Mouse (Mus musculus) embryonic facial prominence, embryonic 10.5 days (tissue): ENCODE data around the gene Rrnad1. TPM values are rescaled to one million over a fixed set of nuclear protein-coding genes. Genes with fewer than 3 reads are reported as not detected.

Experiments used
- DNase-seq: peaks from one replicate; pipeline ENCODE4 v3.0.0-alpha.2; 2017; ENCODE audit warnings: low spot score
- H3K27ac ChIP-seq: fragments of 300-500 bp; sonication (generic); replicated peaks from 2 replicates; pipeline ENCODE4 v1.5.1; 2016; ENCODE audit warnings: mild to moderate bottlenecking
- H3K27me3 ChIP-seq: fragments of 300-500 bp; sonication (generic); replicated peaks from 2 replicates; pipeline ENCODE4 v1.6.1; 2016; ENCODE audit warnings: low read depth, mild to moderate bottlenecking; ENCODE audit not compliant: poor library complexity, severe bottlenecking
- H3K36me3 ChIP-seq: fragments of 300-500 bp; sonication (generic); replicated peaks from 2 replicates; pipeline ENCODE4 v1.6.1; 2016; ENCODE audit warnings: mild to moderate bottlenecking, moderate library complexity
- H3K4me1 ChIP-seq: fragments of 300-500 bp; sonication (generic); 2 replicates; pipeline ENCODE4 v1.6.1; 2016
- H3K4me3 ChIP-seq: fragments of 300-500 bp; sonication (generic); 2 replicates; pipeline ENCODE4 v1.5.1; 2016; ENCODE audit warnings: mild to moderate bottlenecking, moderate library complexity
- H3K9me3 ChIP-seq: fragments of 300-500 bp; sonication (generic); 2 replicates; pipeline ENCODE4 v1.6.1; 2016; ENCODE audit warnings: mild to moderate bottlenecking
- WGBS: fragments of 180-500 bp; shearing (Covaris S2); methylation state at CpG from one replicate; pipeline ENCODE4 v1.1.7; 2016; 5-methylcytosine and 5-hydroxymethylcytosine counted together
- polyA plus RNA-seq: library from polyadenylated mRNA; unstranded; fragments of >200 nt; fragmentation: Nextera tagmentation; extraction: Ambion mirVana; gene quantifications from 2 replicates; pipeline ENCODE4 v1.2.1, GENCODE M21; 2016

Rrnad1 gene
- polyA plus RNA-seq, 1 experiment from 2014 or later: 21.5 TPM

DNA sequence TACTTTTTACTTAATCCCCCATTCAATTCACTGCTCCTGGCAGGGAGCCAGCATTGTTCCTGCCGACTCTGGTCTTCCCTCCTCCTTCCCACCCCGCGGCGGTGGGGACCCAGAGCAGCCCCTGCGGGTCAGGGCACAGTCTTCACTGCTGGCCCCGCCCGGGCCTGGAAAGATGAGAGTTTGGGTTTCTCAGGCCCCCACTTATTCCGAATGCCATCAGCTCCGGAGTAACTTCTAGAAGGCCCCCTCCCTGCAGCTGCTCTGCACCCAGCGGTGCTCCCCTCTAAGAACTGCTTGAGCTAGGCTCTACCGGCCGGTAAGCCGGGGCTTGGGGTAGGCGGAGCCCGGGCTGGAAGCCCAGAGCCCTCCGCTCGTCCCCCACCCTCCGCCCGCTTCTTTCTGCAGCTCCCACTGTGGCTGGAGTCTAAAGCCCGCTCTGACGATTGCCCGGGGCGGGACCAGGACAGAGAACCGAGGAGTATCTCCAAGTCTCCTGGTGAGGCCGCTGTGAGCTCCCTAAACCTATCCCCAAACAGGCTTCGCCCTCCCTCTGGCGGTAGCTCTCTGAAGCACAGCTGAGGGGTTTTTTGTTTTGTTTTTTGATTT is 30.2 kb upstream of the Rrnad1 start:
- Histone ChIP-seq H3K4me1 (peaks cover 43% of the 10 kb centered on the region), H3K9me3 (no peaks in the 10 kb centered on the region), H3K27ac (peak overlapping the region; percentile 94)

DNA sequence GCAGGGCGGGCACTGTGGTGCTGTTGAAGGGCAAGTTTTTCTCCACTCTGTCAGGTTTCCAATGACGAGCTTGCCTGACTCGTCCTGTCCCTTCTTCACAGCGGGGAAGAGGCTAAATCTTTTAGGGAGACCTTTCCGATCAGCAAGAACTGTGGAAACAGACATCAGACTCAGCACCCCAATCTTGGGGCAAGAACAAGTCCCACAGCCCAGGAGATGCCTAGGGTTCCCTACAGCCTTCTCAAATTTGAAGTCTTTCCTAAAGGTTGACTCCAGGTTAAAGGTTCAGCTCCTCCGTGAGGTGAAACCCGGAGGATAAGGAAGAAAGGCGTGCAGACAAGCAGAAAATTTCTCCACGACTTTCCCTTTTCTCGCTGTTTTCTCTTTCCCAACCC is 29.7 kb upstream of the Rrnad1 start:
- peak overlapping the region; percentile 61 for H3K4me3 ChIP-seq
- H3K36me3 ChIP-seq: peaks cover 1% of the 10 kb centered on the region
- DNase-seq: peak; percentile 39
- peak overlapping the region; percentile 94 for H3K27ac ChIP-seq
- H3K9me3 ChIP-seq: no peaks in the 10 kb centered on the region
- WGBS: 6% methylated on average over 10 of the region's 10 CpGs
- peaks cover 5% of the 10 kb centered on the region; the same call in 1 of the 2 replicates for H3K27me3 ChIP-seq
- H3K4me1 ChIP-seq: peaks cover 43% of the 10 kb centered on the region

More for the DNA sequence above, 30.2 kb upstream of the Rrnad1 start:
- under 1% methylated on average over 27 of the region's 27 CpGs for WGBS
- peak; percentile 97 for DNase-seq
- no peaks in the 10 kb centered on the region for H3K36me3 ChIP-seq
- H3K27me3 ChIP-seq: peaks cover 5% of the 10 kb centered on the region; the same call in 1 of the 2 replicates
- H3K4me3 ChIP-seq: peak overlapping the region; percentile 61

DNA sequence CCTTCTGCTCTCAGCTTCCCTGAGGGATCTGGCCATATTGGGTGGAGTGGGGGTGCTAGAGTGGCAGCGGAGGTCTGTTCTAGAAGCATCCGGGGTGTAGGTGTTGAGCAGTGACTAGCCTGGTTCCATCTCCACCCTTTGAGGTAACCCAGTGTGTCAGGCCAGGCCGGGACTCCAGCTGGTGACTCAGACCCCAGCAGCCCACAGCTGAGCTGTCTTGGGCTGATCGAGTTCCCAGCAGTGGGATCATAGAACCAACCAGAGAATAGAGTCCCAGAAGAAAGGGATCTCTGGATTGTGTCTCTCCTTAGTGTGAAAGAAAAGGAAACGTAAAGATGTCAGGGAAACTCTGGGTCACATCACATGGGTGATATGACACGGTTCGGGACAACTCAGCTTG is 28.9 kb upstream of the Rrnad1 start:
- Histone ChIP-seq H3K27me3 (peaks cover 5% of the 10 kb centered on the region; the same call in 1 of the 2 replicates), H3K4me3 (peak overlapping the region; percentile 61; the same call in 1 of the 2 replicates), H3K9me3 (no peaks in the 10 kb centered on the region), H3K4me1 (peaks cover 43% of the 10 kb centered on the region), H3K36me3 (peaks cover 10% of the 10 kb centered on the region), H3K27ac (peak overlapping the region; percentile 94)
- 62% methylated on average over 7 of the region's 7 CpGs for WGBS
- no peak for DNase-seq

DNA sequence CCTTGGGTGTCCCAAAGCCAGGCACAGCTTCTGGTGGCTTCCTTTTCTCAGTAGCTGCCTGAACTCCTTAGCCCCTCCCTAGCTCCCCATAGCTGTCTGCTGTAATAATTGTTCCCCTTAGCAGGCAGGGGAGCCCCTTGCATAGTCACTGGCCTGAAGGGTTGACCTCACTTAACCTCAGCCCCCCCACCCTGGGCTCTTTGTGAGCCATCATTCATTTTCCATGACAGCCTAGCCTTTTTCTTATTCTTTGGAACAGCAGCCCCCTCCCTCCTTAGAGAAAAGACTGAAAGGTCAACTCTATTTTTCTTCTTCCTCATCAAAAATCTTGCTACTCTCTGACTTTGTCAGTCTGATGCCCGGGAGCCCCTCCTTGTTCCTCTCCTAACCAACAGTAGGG is 28.4 kb upstream of the Rrnad1 start:
- peak overlapping the region; percentile 61 for H3K4me3 ChIP-seq
- H3K27me3 ChIP-seq: peaks cover 5% of the 10 kb centered on the region; the same call in 1 of the 2 replicates
- peak overlapping the region; percentile 94 for H3K27ac ChIP-seq
- H3K4me1 ChIP-seq: peaks cover 45% of the 10 kb centered on the region
- peaks cover 14% of the 10 kb centered on the region for H3K36me3 ChIP-seq
- 8% methylated on average over 1 of the region's 1 CpGs for WGBS
- no peaks in the 10 kb centered on the region for H3K9me3 ChIP-seq
- peak; percentile 48 for DNase-seq

DNA sequence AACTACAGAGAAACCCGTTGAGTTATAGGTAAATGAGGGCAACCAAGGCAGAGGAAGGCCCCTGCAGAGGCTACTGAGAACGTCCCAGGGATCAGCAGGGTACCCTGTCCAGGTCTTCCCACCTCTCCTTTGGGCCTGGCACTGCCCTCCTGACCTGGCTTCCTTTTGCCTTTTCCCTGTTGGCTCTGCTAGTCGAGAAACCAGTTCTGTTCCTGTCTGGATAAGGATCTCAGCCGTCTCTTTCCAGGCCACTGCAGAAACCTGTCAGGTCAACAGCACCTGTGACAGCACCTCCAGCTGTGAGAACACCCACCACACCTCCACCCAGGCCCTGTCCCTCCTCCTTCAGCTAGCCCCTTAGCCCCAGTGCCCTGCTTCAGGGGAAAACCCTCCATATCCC is 28.0 kb upstream of the Rrnad1 start:
- DNase-seq: no peak
- peak overlapping the region; percentile 61 for H3K4me3 ChIP-seq
- no peaks in the 10 kb centered on the region for H3K9me3 ChIP-seq
- H3K4me1 ChIP-seq: peaks cover 46% of the 10 kb centered on the region
- WGBS: 21% methylated on average over 4 of the region's 4 CpGs
- peak overlapping the region; percentile 94 for H3K27ac ChIP-seq
- H3K27me3 ChIP-seq: peaks cover 5% of the 10 kb centered on the region; the same call in 1 of the 2 replicates
- H3K36me3 ChIP-seq: peaks cover 19% of the 10 kb centered on the region

DNA sequence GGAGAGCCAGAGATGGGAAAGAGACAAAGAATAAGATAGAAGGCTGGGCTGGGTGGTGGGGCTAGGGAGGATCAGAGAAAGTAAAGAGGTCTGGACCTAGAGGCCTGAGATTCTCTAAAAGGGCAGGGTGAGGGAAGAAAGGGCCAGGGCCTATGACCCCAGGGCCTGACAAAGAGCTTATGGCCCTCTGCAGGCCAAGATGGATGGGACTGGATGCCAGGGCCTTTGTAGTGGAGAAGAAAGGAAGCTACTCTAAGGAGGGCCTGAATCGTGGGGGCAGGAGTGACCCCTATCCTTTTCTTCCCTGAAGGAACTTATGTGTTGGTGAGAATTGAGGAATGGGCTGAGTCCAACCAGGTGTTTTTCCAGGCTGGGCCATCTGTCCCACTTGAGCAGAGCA is 27.5 kb upstream of the Rrnad1 start:
- peak overlapping the region; percentile 61 for H3K4me3 ChIP-seq
- 3% methylated on average over 1 of the region's 1 CpGs for WGBS
- peak overlapping the region; percentile 94 for H3K27ac ChIP-seq
- H3K9me3 ChIP-seq: no peaks in the 10 kb centered on the region
- no peak for DNase-seq
- peaks cover 50% of the 10 kb centered on the region for H3K4me1 ChIP-seq
- H3K36me3 ChIP-seq: peaks cover 23% of the 10 kb centered on the region
- peaks cover 5% of the 10 kb centered on the region; the same call in 1 of the 2 replicates for H3K27me3 ChIP-seq

DNA sequence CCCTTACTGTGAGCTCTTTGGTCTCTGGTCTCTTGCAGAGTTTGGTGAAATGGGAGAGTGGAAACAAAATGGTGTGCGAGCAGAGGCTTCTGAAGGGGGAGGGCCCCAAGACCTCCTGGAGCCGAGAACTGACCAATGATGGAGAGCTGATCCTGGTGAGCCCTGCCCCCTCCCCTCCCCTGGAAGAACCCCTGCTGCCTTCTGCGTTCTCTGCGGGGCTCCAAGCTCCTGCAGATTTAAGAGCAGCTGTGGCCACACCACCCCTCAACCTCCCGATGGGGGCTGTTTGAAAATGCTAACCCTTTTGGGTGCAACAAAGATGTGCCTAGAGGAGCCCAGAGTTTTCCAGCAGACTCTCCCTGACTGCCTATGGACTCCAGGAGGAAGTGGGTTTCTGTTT is 21.9 kb upstream of the Rrnad1 start:
- DNase-seq: peak; percentile 63
- no peaks in the 10 kb centered on the region for H3K9me3 ChIP-seq
- H3K27me3 ChIP-seq: no peaks in the 10 kb centered on the region; the same call in 1 of the 2 replicates
- H3K27ac ChIP-seq: peak overlapping the region; percentile 74
- 11% methylated on average over 5 of the region's 5 CpGs for WGBS
- peaks cover 44% of the 10 kb centered on the region for H3K36me3 ChIP-seq
- H3K4me1 ChIP-seq: peaks cover 68% of the 10 kb centered on the region
- peak overlapping the region; percentile 78 for H3K4me3 ChIP-seq

DNA sequence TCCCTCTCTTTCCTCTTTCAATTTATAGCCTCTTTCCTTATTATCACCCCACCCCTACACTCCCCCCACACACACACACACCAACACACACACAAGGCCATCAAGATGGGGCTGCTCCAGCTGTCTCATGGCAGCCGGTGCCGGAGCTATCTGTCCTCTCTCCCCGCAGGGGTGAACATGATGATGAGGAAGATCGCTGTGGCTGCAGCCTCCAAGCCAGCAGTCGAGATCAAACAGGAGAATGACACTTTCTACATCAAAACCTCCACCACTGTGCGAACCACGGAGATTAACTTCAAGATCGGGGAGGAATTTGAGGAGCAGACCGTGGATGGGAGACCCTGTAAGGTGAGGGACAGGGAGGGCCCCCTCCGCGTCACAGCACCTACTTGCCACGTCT is 21.4 kb upstream of the Rrnad1 start:
- WGBS: 22% methylated on average over 12 of the region's 12 CpGs
- H3K4me1 ChIP-seq: peaks cover 71% of the 10 kb centered on the region

DNA sequence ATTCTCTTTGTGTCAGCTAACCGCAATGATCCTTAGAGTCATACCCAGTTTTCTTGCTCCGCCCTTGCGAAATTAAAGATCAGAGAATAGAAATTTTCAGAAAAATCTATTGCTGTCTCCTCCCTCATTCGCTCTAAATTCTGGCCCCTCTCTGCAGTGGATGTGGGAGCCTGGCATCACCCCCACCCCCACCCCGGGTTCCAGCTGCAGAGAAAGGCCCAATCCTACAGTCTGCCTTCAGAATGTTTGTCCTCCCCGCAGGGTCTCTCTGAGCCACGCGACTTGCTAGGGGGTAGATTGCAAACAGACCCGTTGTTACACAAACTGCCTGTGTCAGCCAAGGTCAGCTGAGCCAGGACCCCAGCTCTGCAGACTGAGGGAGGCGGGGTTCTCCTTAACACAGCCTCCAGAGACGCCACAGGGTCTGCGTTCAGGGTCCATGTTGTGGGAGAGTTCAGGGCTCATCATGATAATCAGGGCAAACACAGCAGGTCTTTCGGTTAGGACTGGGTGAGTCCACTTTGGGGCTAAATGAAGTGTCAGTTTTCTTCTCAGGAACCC is 19.5 kb upstream of the Rrnad1 start:
- WGBS: 1% methylated on average over 13 of the region's 13 CpGs
- H3K9me3 ChIP-seq: no peaks in the 10 kb centered on the region
- DNase-seq: peak; percentile 77
- peaks cover 88% of the 10 kb centered on the region for H3K4me1 ChIP-seq
- H3K4me3 ChIP-seq: peak overlapping the region; percentile 78
- H3K27me3 ChIP-seq: no peaks in the 10 kb centered on the region; the same call in 1 of the 2 replicates
- peak overlapping the region; percentile 96 for H3K27ac ChIP-seq
- H3K36me3 ChIP-seq: peaks cover 41% of the 10 kb centered on the region

More for the DNA sequence above, 21.4 kb upstream of the Rrnad1 start:
- no peak for DNase-seq
- Histone ChIP-seq H3K9me3 (no peaks in the 10 kb centered on the region), H3K4me3 (peak overlapping the region; percentile 78), H3K36me3 (peaks cover 44% of the 10 kb centered on the region), H3K27me3 (no peaks in the 10 kb centered on the region; the same call in 1 of the 2 replicates), H3K27ac (peak overlapping the region; percentile 74)

DNA sequence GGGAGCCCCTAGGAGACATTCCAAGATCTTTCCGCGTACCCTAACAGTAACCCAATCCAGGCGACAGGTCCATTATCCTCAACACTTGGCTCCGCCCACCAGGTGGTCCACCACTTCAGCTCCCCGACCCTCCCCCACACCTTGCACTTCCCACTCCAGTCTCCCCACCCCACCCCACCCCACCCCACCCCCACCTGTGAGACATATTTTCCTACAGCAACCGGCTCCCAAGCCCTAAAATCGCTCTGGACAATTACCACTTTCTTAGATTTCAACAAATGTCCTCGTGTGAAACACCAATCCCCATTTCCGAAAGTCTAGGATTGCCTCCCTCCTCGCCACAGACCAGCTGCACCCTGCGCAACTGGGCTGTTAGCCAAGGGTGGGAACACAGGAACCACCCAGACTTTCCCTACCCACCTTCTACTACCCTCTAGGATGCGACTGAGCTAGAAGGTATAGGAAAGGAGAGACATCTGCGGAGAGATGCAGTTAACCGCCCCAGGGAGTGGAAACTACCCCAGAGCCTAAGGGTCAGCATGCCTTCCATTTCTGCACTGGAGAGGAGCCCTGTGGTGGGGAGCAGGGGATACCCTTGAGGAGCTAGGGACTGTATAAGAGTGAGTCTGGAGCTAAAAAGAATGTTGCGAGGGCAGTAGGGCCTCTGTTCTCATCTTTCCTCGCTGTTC is 18.9 kb upstream of the Rrnad1 start:
- peaks cover 94% of the 10 kb centered on the region for H3K4me1 ChIP-seq
- WGBS: under 1% methylated on average over 16 of the region's 16 CpGs
- no peaks in the 10 kb centered on the region; the same call in 1 of the 2 replicates for H3K27me3 ChIP-seq
- peaks cover 38% of the 10 kb centered on the region for H3K36me3 ChIP-seq
- peak overlapping the region; percentile 78 for H3K4me3 ChIP-seq
- peak overlapping the region; percentile 96 for H3K27ac ChIP-seq
- peak; percentile 78 for DNase-seq
- H3K9me3 ChIP-seq: no peaks in the 10 kb centered on the region

DNA sequence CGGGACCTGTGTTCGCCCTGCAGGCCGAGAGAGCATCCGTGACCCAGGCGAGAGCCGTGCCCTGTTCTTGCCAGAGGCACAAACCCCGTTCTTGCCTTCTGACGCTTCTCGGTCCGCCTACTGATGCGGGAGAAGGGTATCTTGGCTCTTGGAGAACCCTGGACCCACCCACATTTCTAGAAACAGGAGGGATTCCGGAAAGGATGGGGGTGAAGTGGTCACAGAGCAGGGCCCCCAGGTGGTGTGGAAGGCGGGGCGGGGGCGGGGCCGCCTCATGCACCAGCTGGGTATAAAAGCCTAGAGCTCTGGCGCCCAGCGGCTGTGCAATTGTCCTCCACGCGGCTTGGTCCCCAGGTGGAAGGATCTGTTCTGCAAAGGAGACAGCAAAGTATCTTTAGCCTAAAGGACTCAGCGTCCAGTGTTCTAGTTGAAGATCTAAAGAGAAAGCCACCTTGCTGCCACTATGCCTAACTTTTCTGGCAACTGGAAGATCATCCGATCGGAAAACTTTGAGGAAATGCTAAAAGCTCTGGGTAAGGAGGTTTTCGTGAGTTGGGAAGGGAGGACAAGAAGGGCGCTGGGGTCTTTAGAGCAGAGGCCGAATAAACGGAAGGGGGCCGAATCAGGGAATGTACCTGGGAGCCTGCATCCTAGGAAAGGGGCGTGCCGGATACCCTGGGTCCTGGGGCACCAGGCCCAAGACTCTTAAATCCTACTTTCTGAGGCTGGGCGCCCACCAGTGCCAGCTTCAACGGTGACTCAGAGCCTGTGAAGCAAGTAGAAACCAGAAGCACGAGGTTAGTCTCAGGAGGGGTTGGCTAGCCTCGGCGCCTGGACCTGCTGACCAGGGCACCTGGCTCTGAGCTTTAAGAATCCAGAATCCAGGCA is 18.1 kb upstream of the Rrnad1 start, which contains the start of gene Crabp2:
TSS of gene Crabp2 (plus strand) at position 289 of the 888 bp plus-strand sequence.
- Histone ChIP-seq H3K36me3 (peaks cover 37% of the 10 kb centered on the region), H3K4me3 (peak within 1 kb of the TSS; percentile 78), H3K27ac (peak within 1 kb of the TSS; percentile 96), H3K9me3 (no peaks in the 10 kb centered on the region), H3K4me1 (peaks cover 96% of the 10 kb centered on the region), H3K27me3 (no peaks in the 10 kb centered on the region; the same call in 1 of the 2 replicates)
- DNase-seq: peak; percentile 90
- WGBS: under 1% methylated on average over 35 of the region's 35 CpGs

DNA sequence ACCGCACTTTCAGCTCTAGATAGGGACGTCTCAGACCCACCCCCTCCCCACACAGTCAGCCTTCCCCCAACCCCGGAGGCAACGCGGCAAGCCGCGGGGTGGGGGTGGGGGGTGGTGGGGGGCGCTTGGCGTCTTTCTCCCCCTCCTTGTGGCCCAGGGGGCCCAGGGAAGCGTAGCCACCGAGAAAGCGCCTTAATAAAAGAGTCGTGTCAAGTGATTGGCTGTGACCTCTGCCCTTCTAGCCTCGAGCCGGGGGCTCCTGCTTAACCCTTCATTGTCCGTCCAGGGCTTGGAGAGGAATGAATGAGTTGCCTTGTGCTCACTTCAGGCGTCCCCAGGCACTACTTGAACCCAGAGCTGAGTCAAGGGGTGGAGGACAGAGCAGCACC is 17.3 kb upstream of the Rrnad1 start:
- 0% methylated on average over 17 of the region's 17 CpGs for WGBS
- peaks cover 37% of the 10 kb centered on the region for H3K36me3 ChIP-seq
- peaks cover 89% of the 10 kb centered on the region for H3K4me1 ChIP-seq

More for the DNA sequence above, 17.3 kb upstream of the Rrnad1 start:
- Histone ChIP-seq H3K9me3 (no peaks in the 10 kb centered on the region), H3K4me3 (peak overlapping the region; percentile 78), H3K27me3 (no peaks in the 10 kb centered on the region; the same call in 1 of the 2 replicates), H3K27ac (peak overlapping the region; percentile 96)
- DNase-seq: peak; percentile 89
